Mouse (Mus musculus): ENCODE data around the gene Itga2b. TPM values are rescaled to one million over a fixed set of nuclear protein-coding genes. Genes with fewer than 3 reads are reported as not detected.
A peak's percentile ranks its signal among the peaks of the same experiment; 100 is the strongest.

The Itga2b gene
- total and polyA plus RNA-seq, 2 experiments from 2014 or later = 2.2 to 12.4 TPM

DNA sequence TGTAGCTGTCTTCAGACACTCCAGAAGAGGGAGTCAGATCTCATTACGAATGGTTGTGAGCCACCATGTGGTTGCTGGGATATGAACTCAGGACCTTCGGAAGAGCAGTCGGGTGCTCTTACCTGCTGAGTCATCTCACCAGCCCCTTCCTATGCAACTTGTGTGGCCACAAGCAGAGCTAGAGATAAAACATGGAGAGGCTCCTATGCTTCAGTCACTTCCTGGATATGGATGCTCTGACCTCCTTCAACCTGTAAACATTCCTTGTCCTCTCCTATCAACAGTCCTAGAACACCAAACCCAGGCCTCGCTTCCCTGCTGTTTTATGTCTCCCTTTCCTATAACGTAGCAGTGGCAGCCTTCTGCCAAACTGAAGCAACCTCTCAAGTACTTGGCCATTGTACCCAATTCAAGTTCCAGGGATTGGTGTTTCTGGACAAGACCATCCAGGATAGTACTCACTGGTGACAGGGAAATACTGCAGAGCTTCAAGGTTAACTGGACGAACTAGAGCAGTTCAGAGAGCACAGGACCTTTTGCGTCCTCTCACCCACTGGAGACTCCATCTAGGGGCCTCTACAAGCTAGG, 24.2 kb upstream of the Itga2b start:
- Histone ChIP-seq H3K4me3 (ENCODE audit: low read depth, low read length) (no peak overlapping the region), H3K4me1 (ENCODE audit: insufficient read depth) (no peaks in the 10 kb centered on the region), H3K27me3 (ENCODE audit: insufficient read depth, low read length) (no peaks in the 10 kb centered on the region), H3K9ac (no peak overlapping the region), H3K27ac (ENCODE audit: low read depth, low read length) (no peak overlapping the region), H3K36me3 (ENCODE audit: insufficient read depth) (peaks cover 25% of the 10 kb centered on the region), H3K9me3 (ENCODE audit: low read length) (no peaks in the 10 kb centered on the region), H3K4me2 (ENCODE audit: low read depth) (no peak overlapping the region)
- ATAC-seq = no peak
- WGBS = 90% methylated on average over 7 of the region's 7 CpGs
- DNase-seq = no peak
- no peak for TF ChIP-seq CTCF (IDR thresholded peaks at IDR 0.05; ENCODE audit: low read depth)

DNA sequence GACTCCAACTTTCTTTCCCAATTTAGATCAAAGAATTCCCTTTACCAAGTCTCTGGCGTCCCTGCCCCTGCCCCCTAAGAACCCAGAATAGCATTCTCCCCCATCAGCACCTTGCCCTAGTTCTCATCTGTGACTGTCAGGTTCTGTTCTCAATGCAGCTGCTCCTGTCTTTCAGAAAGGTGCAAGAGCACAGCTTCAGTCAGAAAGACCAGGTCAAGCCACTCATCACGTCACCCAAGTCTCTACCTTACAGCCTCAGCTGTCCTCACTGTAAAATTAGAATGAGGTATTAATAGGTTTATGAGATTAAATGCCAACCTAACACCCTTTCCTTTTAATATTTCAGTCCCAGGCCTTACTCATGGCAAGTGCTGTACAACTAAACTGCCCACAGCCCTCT, 23.3 kb upstream of the Itga2b start:
- no peak for TF ChIP-seq CTCF (IDR thresholded peaks at IDR 0.05; ENCODE audit: low read depth)
- no peak overlapping the region for H3K4me3 ChIP-seq (ENCODE audit: low read depth, low read length)
- H3K9ac ChIP-seq = no peak overlapping the region
- H3K4me2 ChIP-seq (ENCODE audit: low read depth) = no peak overlapping the region
- peaks cover 16% of the 10 kb centered on the region for H3K36me3 ChIP-seq (ENCODE audit: insufficient read depth)
- DNase-seq (no peak), ATAC-seq (no peak)
- no peaks in the 10 kb centered on the region for H3K4me1 ChIP-seq (ENCODE audit: insufficient read depth)
- H3K9me3 ChIP-seq (ENCODE audit: low read length) = no peaks in the 10 kb centered on the region
- WGBS = 88% methylated on average over 2 of the region's 2 CpGs
- H3K27me3 ChIP-seq (ENCODE audit: insufficient read depth, low read length) = no peaks in the 10 kb centered on the region
- no peak overlapping the region for H3K27ac ChIP-seq (ENCODE audit: low read depth, low read length)

DNA sequence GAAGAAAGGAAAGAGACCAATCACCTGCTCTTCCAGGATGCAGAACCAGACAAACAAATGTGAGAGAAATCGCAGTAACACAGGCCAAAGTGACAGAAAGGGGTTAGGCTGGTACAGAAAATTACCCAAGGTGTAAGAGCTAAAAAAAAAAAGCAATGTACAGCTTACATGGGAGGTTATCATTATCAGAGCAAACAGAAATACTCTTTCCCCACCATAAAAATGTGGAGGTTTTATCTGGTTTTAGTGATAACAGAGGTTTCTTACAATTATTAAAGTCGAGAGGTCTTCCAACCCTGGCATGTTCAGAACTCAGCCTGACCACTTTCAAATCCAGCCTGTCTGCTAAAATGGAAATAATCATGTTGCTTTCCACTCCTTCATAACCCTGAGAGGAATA, 18.0 kb upstream of the Itga2b start:
- WGBS = 96% methylated on average over 2 of the region's 2 CpGs
- no peak for TF ChIP-seq CTCF (IDR thresholded peaks at IDR 0.05; ENCODE audit: low read depth)
- Histone ChIP-seq H3K27me3 (ENCODE audit: insufficient read depth, low read length) (no peaks in the 10 kb centered on the region), H3K9me3 (ENCODE audit: low read length) (no peaks in the 10 kb centered on the region), H3K4me1 (ENCODE audit: insufficient read depth) (no peaks in the 10 kb centered on the region), H3K4me3 (ENCODE audit: low read depth, low read length) (no peak overlapping the region), H3K9ac (no peak overlapping the region), H3K36me3 (ENCODE audit: insufficient read depth) (peaks cover 16% of the 10 kb centered on the region), H3K27ac (ENCODE audit: low read depth, low read length) (no peak overlapping the region), H3K4me2 (ENCODE audit: low read depth) (no peak overlapping the region)
- no peak for ATAC-seq
- no peak for DNase-seq

DNA sequence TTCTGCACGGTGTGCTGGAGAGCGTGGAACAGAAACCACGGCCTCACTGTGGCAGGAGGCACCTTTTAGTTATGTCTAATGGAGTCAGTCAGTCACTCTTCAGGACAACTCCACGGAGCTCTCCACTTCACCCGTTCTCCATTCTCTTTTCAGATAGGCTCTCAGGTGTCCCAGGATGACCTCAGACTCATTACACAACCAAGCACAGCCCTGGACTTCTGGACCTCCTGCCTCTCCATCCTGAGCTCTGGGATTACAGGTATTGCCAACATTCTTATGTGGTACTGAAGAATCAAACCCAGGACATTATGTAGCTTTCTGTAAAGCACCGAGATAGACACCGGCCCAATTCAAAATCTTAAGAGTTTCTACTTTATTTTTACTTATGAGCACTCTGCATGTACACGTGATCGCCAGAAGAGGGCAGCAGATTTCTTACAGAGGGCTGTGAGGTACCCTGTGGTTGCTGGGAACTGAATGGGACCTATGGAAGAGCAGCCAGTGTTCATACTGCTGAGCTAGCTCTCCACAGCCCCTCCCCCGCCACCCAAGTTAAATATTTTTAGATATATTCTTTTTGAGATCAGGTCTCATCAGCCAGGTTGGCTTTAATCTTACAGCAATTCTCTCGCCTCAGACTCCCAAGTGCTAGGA, 16.9 kb upstream of the Itga2b start:
- Histone ChIP-seq H3K9ac (no peak overlapping the region), H3K4me1 (ENCODE audit: insufficient read depth) (no peaks in the 10 kb centered on the region), H3K27ac (ENCODE audit: low read depth, low read length) (no peak overlapping the region), H3K4me3 (ENCODE audit: low read depth, low read length) (no peak overlapping the region), H3K9me3 (ENCODE audit: low read length) (no peaks in the 10 kb centered on the region), H3K27me3 (ENCODE audit: insufficient read depth, low read length) (no peaks in the 10 kb centered on the region), H3K36me3 (ENCODE audit: insufficient read depth) (peaks cover 14% of the 10 kb centered on the region), H3K4me2 (ENCODE audit: low read depth) (no peak overlapping the region)
- peak; percentile 93 for ATAC-seq
- WGBS = 69% methylated on average over 11 of the region's 11 CpGs
- TF ChIP-seq CTCF (IDR thresholded peaks at IDR 0.05; ENCODE audit: low read depth) = peak; percentile 75
- peak; percentile 82 for DNase-seq

DNA sequence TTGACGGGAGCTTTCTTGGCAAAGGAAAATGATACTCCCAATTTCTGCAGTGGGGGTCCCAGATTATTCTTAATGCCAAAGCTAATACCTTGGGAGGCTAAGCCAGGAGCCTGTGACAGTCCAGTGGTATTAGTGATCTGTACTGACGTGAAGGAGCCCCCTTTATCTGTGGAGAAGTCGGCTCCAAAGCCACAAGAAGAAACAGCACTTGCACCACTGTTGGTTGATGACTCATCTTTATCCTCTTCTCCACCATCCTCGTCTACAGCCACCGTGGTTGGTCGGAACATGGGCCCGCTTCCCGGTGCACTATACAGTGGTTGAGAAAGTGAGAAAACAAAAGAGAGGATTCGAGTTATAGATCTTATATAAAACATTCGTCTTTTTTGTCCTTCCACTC, 11.9 kb upstream of the Itga2b start:
- Histone ChIP-seq H3K27ac (ENCODE audit: low read depth, low read length) (no peak overlapping the region), H3K4me1 (ENCODE audit: insufficient read depth) (no peaks in the 10 kb centered on the region), H3K27me3 (ENCODE audit: insufficient read depth, low read length) (no peaks in the 10 kb centered on the region), H3K36me3 (ENCODE audit: insufficient read depth) (peaks cover 59% of the 10 kb centered on the region), H3K4me2 (ENCODE audit: low read depth) (no peak overlapping the region), H3K9ac (no peak overlapping the region), H3K9me3 (ENCODE audit: low read length) (no peaks in the 10 kb centered on the region), H3K4me3 (ENCODE audit: low read depth, low read length) (no peak overlapping the region)
- ATAC-seq (no peak), DNase-seq (no peak)
- TF ChIP-seq CTCF (IDR thresholded peaks at IDR 0.05; ENCODE audit: low read depth) = no peak
- WGBS = 92% methylated on average over 10 of the region's 10 CpGs

DNA sequence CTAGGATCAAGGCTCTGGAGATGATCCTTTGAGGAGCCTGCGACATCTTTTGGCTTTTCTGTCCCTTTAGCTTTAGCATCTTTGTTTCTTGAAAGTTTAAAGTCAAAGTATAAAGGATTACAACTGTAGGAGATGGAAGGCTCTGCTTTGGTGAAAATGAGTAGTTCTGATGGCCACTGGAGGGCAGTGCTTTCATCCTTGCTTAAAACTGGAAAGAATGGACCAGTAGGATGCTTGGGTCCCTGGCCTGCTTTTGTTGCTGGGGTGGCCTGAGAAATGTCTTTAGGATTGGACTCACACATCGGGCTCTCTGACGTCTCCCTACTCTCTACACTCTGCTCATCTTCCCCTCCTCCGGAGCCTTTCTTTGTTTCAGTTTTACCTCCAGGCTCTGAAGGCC, 11.0 kb upstream of the Itga2b start:
- TF ChIP-seq CTCF (IDR thresholded peaks at IDR 0.05; ENCODE audit: low read depth) = peak; percentile 60
- Histone ChIP-seq H3K4me2 (ENCODE audit: low read depth) (no peak overlapping the region), H3K9ac (no peak overlapping the region), H3K9me3 (ENCODE audit: low read length) (no peaks in the 10 kb centered on the region), H3K27ac (ENCODE audit: low read depth, low read length) (no peak overlapping the region), H3K4me1 (ENCODE audit: insufficient read depth) (no peaks in the 10 kb centered on the region), H3K36me3 (ENCODE audit: insufficient read depth) (peaks cover 55% of the 10 kb centered on the region), H3K27me3 (ENCODE audit: insufficient read depth, low read length) (no peaks in the 10 kb centered on the region), H3K4me3 (ENCODE audit: low read depth, low read length) (no peak overlapping the region)
- WGBS = 81% methylated on average over 4 of the region's 4 CpGs
- no peak for ATAC-seq
- DNase-seq = peak; percentile 20

DNA sequence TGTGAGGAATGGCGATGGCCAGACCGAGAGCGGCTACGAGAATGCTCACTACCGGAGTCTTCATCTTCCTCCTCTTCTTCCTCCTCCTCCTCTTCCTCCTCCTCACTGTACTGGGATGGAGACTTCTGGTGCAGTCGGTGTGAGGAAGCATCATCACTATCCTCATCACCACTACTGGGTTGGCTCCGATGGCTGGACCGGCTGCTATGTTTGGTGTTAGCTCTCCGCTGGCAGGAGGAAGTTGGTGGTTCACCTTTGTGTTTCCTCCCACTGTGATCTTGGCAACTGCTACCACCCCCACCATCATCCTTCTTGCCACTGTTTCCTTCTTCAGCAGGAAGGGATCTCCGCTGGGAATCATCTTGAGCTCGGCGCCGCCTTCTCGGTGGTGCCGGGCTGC, 10.2 kb upstream of the Itga2b start:
- Histone ChIP-seq H3K27ac (ENCODE audit: low read depth, low read length) (no peak overlapping the region), H3K4me2 (ENCODE audit: low read depth) (no peak overlapping the region), H3K36me3 (ENCODE audit: insufficient read depth) (peaks cover 50% of the 10 kb centered on the region), H3K4me1 (ENCODE audit: insufficient read depth) (no peaks in the 10 kb centered on the region), H3K9me3 (ENCODE audit: low read length) (no peaks in the 10 kb centered on the region), H3K27me3 (ENCODE audit: insufficient read depth, low read length) (no peaks in the 10 kb centered on the region), H3K9ac (no peak overlapping the region), H3K4me3 (ENCODE audit: low read depth, low read length) (no peak overlapping the region)
- 94% methylated on average over 15 of the region's 15 CpGs for WGBS
- no peak for TF ChIP-seq CTCF (IDR thresholded peaks at IDR 0.05; ENCODE audit: low read depth)
- DNase-seq (no peak), ATAC-seq (no peak)

Data from forebrain, postnatal 0 days (tissue).